Mouse (Mus musculus) spleen, adult 2 months (tissue): ENCODE measurements around the gene Ifna4.

Experiments used
- CTCF ChIP-seq: fragments of 200-500 bp; IDR thresholded peaks from 2 replicates; pipeline ENCODE4 v1.5.1; 2011; ENCODE audit warnings: mild to moderate bottlenecking, inconsistent platforms; ENCODE audit not compliant: insufficient read depth, insufficient read length, insufficient replicate concordance; ENCODE audit errors: extremely low read depth
- POLR2A ChIP-seq: fragments of 200-500 bp; IDR thresholded peaks from 2 replicates; pipeline ENCODE4 v1.6.1; 2011; ENCODE audit warnings: low read depth, low read length, inconsistent platforms

DNA sequence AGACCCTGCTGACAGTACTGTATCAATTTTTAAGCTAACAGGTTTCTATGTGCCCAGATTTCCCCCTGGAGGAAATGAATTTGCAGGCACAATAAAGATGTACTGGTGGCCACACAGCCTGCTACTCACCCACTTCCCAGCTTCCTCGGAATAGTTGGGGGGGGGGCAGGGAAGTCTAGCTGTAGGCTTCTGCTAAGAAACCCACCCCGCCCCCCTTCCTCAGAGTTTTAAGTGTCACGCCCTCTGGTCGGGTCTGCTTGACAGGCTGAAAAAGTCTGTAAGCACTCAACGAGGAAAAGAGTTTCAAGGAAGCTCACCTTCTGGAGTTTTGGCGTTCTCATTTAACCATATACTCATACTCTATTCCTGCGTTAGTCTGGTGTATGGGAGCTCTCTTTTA lies 21.6 kb downstream of the Ifna4 start:
- TF ChIP-seq CTCF, result no peak
- TF ChIP-seq POLR2A, result no peak
